Mouse (Mus musculus): ENCODE data around the gene A430005L14Rik. TPM values are rescaled to one million over a fixed set of nuclear protein-coding genes. Genes with fewer than 3 reads are reported as not detected.

Gene A430005L14Rik
- total and polyA plus RNA-seq, 2 experiments: 46.9 to 53.2 TPM

- no peak overlapping the region for H3K27ac ChIP-seq (replicated peaks; ENCODE audit: insufficient read depth, low read depth, low read length)
- no peak overlapping the region for H3K9ac ChIP-seq (ENCODE audit: low read depth, low read length)
- no peak for DNase-seq (ENCODE audit: extremely low read depth, low read depth, low spot score)
- H3K27me3 ChIP-seq (ENCODE audit: control insufficient read depth, insufficient read depth, low read length): no peaks in the 10 kb centered on the region
- no peak overlapping the region for H3K4me3 ChIP-seq (ENCODE audit: insufficient read depth, low read depth, low read length)
- WGBS: 80% methylated on average over 7 of the region's 7 CpGs
- peaks cover 4% of the 10 kb centered on the region; the same call in 1 of the 2 replicates for H3K79me2 ChIP-seq (ENCODE audit: control insufficient read depth, insufficient read depth, low read length)
- H3K4me1 ChIP-seq (ENCODE audit: control insufficient read depth, insufficient read depth, low read length): peaks cover 4% of the 10 kb centered on the region; the same call in 1 of the 2 replicates
- TF ChIP-seq POLR2A (IDR thresholded peaks at IDR 0.05; ENCODE audit: extremely low read depth, insufficient read depth, low read length) (no peak), CTCF (IDR thresholded peaks at IDR 0.05; ENCODE audit: low read depth, low read length) (no peak)
- H3K36me3 ChIP-seq (ENCODE audit: control insufficient read depth, insufficient read depth, low read length): peaks cover 8% of the 10 kb centered on the region; the same call in 1 of the 2 replicates
These were observed 5.6 kb downstream of the A430005L14Rik start for GRCm38 (mm10) chr4:153962631-153963030.

GRCm38 (mm10) chr4:153966651-153967050 lies 9.6 kb downstream of the A430005L14Rik start:
- Histone ChIP-seq H3K4me1 (ENCODE audit: control insufficient read depth, insufficient read depth, low read length) (no peaks in the 10 kb centered on the region), H3K79me2 (ENCODE audit: control insufficient read depth, insufficient read depth, low read length) (no peaks in the 10 kb centered on the region), H3K27ac (replicated peaks; ENCODE audit: insufficient read depth, low read depth, low read length) (no peak overlapping the region), H3K9ac (ENCODE audit: low read depth, low read length) (no peak overlapping the region), H3K27me3 (ENCODE audit: control insufficient read depth, insufficient read depth, low read length) (no peaks in the 10 kb centered on the region), H3K36me3 (ENCODE audit: control insufficient read depth, insufficient read depth, low read length) (peaks cover 11% of the 10 kb centered on the region; the same call in 1 of the 2 replicates), H3K4me3 (ENCODE audit: insufficient read depth, low read depth, low read length) (no peak overlapping the region)
- DNase-seq (ENCODE audit: extremely low read depth, low read depth, low spot score): no peak
- 86% methylated on average over 5 of the region's 5 CpGs for WGBS
- TF ChIP-seq POLR2A (IDR thresholded peaks at IDR 0.05; ENCODE audit: extremely low read depth, insufficient read depth, low read length) (no peak), CTCF (IDR thresholded peaks at IDR 0.05; ENCODE audit: low read depth, low read length) (no peak)

- Histone ChIP-seq H3K36me3 (ENCODE audit: control insufficient read depth, insufficient read depth, low read length) (peaks cover 11% of the 10 kb centered on the region; the same call in 1 of the 2 replicates), H3K4me1 (ENCODE audit: control insufficient read depth, insufficient read depth, low read length) (no peaks in the 10 kb centered on the region), H3K9ac (ENCODE audit: low read depth, low read length) (no peak overlapping the region), H3K79me2 (ENCODE audit: control insufficient read depth, insufficient read depth, low read length) (no peaks in the 10 kb centered on the region), H3K27me3 (ENCODE audit: control insufficient read depth, insufficient read depth, low read length) (no peaks in the 10 kb centered on the region), H3K27ac (replicated peaks; ENCODE audit: insufficient read depth, low read depth, low read length) (no peak overlapping the region), H3K4me3 (ENCODE audit: insufficient read depth, low read depth, low read length) (no peak overlapping the region)
- 93% methylated on average over 2 of the region's 2 CpGs for WGBS
- TF ChIP-seq POLR2A (IDR thresholded peaks at IDR 0.05; ENCODE audit: extremely low read depth, insufficient read depth, low read length) (no peak), CTCF (IDR thresholded peaks at IDR 0.05; ENCODE audit: low read depth, low read length) (no peak)
- DNase-seq (ENCODE audit: extremely low read depth, low read depth, low spot score): no peak
These were observed 10.5 kb downstream of the A430005L14Rik start for GRCm38 (mm10) chr4:153967556-153967955.

GRCm38 (mm10) chr4:153968063-153968462 lies 11.0 kb downstream of the A430005L14Rik start:
- TF ChIP-seq CTCF (IDR thresholded peaks at IDR 0.05; ENCODE audit: low read depth, low read length): no peak
- TF ChIP-seq POLR2A (IDR thresholded peaks at IDR 0.05; ENCODE audit: extremely low read depth, insufficient read depth, low read length): no peak
- 91% methylated on average over 2 of the region's 2 CpGs for WGBS
- peaks cover 11% of the 10 kb centered on the region; the same call in 1 of the 2 replicates for H3K36me3 ChIP-seq (ENCODE audit: control insufficient read depth, insufficient read depth, low read length)
- H3K4me3 ChIP-seq (ENCODE audit: insufficient read depth, low read depth, low read length): no peak overlapping the region
- H3K4me1 ChIP-seq (ENCODE audit: control insufficient read depth, insufficient read depth, low read length): no peaks in the 10 kb centered on the region
- no peak overlapping the region for H3K9ac ChIP-seq (ENCODE audit: low read depth, low read length)
- no peak overlapping the region for H3K27ac ChIP-seq (replicated peaks; ENCODE audit: insufficient read depth, low read depth, low read length)
- no peaks in the 10 kb centered on the region for H3K27me3 ChIP-seq (ENCODE audit: control insufficient read depth, insufficient read depth, low read length)
- no peak for DNase-seq (ENCODE audit: extremely low read depth, low read depth, low spot score)
- no peaks in the 10 kb centered on the region for H3K79me2 ChIP-seq (ENCODE audit: control insufficient read depth, insufficient read depth, low read length)

- peak; percentile 48; the same call in 1 of the 2 replicates for TF ChIP-seq POLR2A (IDR thresholded peaks at IDR 0.05; ENCODE audit: extremely low read depth, insufficient read depth, low read length)
- TF ChIP-seq CTCF (IDR thresholded peaks at IDR 0.05; ENCODE audit: low read depth, low read length): no peak
- Histone ChIP-seq H3K4me3 (ENCODE audit: insufficient read depth, low read depth, low read length) (peak within 1 kb of the TSS; percentile 76), H3K27ac (replicated peaks; ENCODE audit: insufficient read depth, low read depth, low read length) (peak within 1 kb of the TSS; percentile 43), H3K27me3 (ENCODE audit: control insufficient read depth, insufficient read depth, low read length) (no peaks in the 10 kb centered on the region), H3K79me2 (ENCODE audit: control insufficient read depth, insufficient read depth, low read length) (peaks cover 3% of the 10 kb centered on the region; the same call in 1 of the 2 replicates), H3K4me1 (ENCODE audit: control insufficient read depth, insufficient read depth, low read length) (peaks cover 5% of the 10 kb centered on the region), H3K36me3 (ENCODE audit: control insufficient read depth, insufficient read depth, low read length) (peaks cover 3% of the 10 kb centered on the region; the same call in 1 of the 2 replicates), H3K9ac (ENCODE audit: low read depth, low read length) (peak within 1 kb of the TSS; percentile 86)
- DNase-seq (ENCODE audit: extremely low read depth, low read depth, low spot score): peak; percentile 86
- under 1% methylated on average over 68 of the region's 68 CpGs for WGBS
These were observed 17.6 kb downstream of the A430005L14Rik start, which contains the start of the genes Dffb and Cep104 for GRCm38 (mm10) chr4:153974431-153975291. Gene Dffb, minus strand, starts transcription at chr4:153975126. Gene Cep104, plus strand, starts transcription at chr4:153975194.
